Mouse (Mus musculus) left cerebral cortex, postnatal 25 days (tissue): ENCODE data around the gene Kdelr2. TPM values are rescaled to one million over a fixed set of nuclear protein-coding genes. Genes with fewer than 3 reads are reported as not detected.

ENCODE experiments used
- DNase-seq, 2 experiments: peaks; one replicate each; pipeline ENCODE4 v3.0.0; 2022; ENCODE audit warnings: low spot score in 2 of 2, mixed read lengths in 1 of 2
- intact Hi-C: fragments of 180-260 bp; cut with DNase I; formaldehyde crosslinking; loops from one replicate; pipeline ENCODE4 v1.15.1; 2025
- total RNA-seq, 2 experiments: library from RNA; stranded (reverse); gene quantifications; 2 replicates each; pipeline ENCODE4 v1.2.3; 2021

Kdelr2 gene
- total RNA-seq, 2 experiments from 2014 or later: 35.2 to 37.8 TPM

DNA sequence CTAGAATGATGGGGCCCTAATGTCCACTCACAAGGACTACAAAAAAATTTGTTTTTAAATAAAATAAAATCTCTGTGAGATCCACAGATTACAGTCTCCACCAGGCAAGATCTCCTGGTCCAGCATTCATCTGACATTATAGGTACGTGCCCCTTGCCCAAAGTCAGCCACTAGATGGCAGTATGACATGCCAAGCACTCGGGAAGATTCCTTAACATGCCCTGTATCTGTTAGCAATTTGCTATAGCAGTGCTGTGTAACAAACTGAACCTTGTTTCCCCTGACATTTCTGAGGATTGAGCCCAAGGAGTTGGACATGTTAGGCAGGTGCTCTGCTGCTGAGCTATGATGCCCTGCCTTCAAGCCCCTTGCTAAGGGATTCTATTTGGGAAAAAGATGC, 8.0 kb upstream of the Kdelr2 start:
- intact Hi-C loops: no loop called here
- no peak for DNase-seq

DNA sequence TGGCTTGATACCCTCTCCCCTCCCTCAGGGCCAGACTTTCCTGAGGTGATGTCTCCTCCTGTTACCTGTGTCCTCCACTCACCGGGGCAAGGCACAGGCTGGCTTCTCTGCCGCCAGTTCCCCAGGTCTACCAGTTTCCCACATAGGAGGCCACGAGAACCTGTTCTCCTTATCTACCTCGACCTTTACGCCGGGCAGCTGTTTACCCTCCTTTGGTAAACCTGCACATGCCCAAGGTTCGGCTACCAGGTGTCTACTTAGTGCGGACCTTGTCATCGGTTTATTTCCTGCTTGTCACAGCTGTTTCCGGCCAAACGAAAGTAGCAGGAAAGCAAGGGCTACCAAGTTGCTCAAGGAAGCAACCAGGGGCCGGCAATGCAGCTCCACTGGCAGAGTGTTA, 3.1 kb upstream of the Kdelr2 start:
- intact Hi-C loops: no loop called here
- no peak for DNase-seq

- DNase-seq: no peak
- intact Hi-C loops: no loop called here
Measured at GRCm38 (mm10) chr5:143401556-143401955, 2.1 kb upstream of the Kdelr2 start.

- no peak for DNase-seq
- intact Hi-C loops: no loop called here
Measured at GRCm38 (mm10) chr5:143404148-143404930, 701 bp downstream of the Kdelr2 start.

GRCm38 (mm10) chr5:143405200-143405599, 1.6 kb downstream of the Kdelr2 start:
- intact Hi-C loops: no loop called here
- DNase-seq: no peak

DNA sequence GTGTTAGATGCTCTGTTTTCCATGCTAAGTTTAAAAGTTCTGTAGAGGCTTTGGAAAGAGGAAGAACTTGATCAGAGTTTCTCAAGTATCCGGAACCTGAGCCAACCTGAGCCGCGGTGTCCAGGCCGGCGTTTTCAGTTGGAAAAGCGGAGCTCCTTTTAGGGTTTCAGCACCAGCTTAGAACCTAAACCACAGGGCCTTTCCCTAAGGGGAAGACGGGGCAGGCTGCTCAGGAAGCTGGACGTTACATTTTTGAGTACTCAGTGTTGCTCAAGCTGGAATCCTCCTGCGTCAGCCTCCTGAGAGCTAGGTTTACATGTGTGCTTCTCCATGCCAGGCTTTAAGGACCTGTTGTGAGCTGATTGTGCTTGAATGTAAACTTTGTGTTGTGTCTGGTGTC, 2.9 kb downstream of the Kdelr2 start:
- intact Hi-C loops: no loop called here
- no peak for DNase-seq

GRCm38 (mm10) chr5:143409239-143409638, 5.6 kb downstream of the Kdelr2 start:
- no peak for DNase-seq
- intact Hi-C loops: no loop called here

DNA sequence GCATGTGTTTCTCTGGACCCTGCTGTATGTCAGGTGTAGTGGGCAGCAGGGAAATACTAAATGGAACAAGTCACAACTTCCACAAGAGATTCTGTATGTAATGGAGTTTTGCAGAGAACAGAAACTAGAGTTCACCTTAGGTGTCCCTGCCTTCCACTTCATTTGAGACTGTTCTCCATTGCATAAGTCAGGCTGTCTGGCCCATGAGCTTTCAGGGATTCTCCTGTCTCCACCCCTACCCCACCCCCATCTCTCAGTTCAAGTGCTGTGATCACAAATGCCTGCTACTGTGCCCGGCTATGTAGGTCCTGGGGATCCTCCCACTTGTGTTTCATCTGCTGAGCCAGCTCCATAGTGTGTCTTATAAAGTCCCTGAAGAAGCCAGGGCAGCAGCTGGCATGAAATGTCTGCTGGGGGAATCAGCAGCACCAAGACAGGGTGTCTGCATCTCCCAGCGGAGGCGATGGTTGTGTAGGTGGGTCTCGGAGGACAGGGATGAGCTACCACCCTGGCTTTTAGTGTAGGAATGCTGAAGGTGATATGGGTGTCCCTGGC, 7.3 kb downstream of the Kdelr2 start:
- intact Hi-C loops: no loop called here
- peak; percentile 20 to 65 for DNase-seq

DNA sequence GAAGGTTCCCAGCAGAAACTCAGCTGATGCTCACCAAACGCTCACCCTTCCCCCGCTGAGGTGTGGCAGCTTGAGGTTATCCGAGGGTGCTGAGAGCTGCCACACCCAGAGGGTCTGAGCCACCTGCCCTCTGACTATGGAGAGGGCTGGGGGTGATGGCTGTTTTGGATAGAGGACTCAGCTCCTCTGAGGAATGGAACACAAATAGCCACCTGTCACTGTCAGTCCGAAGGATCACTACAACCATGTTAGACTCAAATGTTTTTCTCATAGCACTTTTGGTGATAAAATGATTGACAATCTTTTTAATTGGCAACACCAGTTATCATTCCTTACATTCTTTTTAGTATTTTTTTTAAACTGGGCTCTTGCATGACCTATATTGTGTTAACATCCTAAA, 17.8 kb downstream of the Kdelr2 start:
- no peak for DNase-seq
- intact Hi-C loops: loop anchor here (5.0 kb wide), 2 partner anchors 44 to 89 kb away; no protein-coding TSS in a partner anchor

DNA sequence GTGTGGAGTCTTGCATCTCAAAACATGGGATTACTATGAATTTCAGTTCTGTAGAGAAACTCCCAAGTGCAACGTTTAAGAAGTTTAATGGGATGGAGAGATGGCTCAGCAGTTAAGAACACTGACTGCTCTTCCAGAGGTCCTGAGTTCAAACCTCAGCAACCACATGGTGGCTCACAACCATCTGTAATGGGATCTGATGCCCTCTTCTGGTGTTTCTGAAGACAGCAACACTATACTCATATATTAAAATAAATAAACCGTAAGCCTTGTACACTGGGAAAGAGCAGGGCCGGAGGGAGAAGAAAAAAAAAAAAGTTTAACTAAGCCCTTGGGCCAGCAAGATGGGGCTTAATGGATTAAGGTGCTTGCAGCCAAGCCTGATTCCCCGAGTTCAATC, 19.4 kb downstream of the Kdelr2 start:
- DNase-seq: no peak
- intact Hi-C loops: loop anchor here (5.0 kb wide), 2 partner anchors 46 to 91 kb away; no protein-coding TSS in a partner anchor

- intact Hi-C loops: loop anchor here (5.0 kb wide), 2 partner anchors 47 to 92 kb away; no protein-coding TSS in a partner anchor
- peak; percentile 16 to 31 for DNase-seq
Measured at GRCm38 (mm10) chr5:143423899-143424519, 20.4 kb downstream of the Kdelr2 start.

GRCm38 (mm10) chr5:143434421-143434820, 30.8 kb downstream of the Kdelr2 start:
- DNase-seq: peak; percentile 23 to 30
- intact Hi-C loops: loop anchor here (10.0 kb wide), 1 partner anchor 280 kb away; no protein-coding TSS in a partner anchor

DNA sequence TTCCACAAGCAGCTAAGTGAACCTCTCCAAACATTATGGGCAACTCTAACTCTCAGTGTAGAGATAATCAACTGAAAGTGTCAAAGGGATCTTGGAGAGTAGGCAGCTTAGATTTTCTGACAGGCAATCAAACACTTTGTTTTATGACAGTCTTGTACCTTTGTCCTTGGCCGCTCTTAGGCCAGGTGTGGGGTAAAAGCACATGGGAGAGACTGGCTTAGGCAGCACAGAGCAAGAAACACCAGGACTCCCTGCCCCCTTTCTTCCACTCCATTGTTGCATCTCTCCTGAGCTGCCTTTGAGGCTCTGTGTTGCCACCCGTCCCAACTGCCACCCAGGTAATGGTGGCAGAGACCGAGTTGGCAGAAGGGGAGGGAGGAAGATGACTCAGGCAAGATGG, 37.7 kb downstream of the Kdelr2 start:
- intact Hi-C loops: no loop called here
- no peak for DNase-seq

DNA sequence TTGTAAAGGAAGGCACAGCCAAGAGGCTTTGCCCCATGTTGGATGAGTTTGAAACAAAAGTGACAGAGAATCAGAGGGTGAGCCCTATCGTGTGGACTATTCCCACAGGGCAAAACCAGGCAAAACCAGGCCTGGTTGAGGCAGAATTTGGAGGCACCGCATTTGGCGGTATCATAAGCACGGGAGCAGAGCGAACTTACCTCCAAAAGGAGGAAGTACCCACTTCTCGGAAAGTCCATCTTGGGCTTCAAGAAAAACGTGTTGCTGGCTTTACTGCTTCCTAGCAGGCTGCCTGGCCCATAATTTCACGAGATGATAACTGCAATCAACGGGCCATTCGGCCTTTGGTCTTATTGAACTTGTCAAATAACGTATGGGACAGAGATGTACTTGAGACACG, 38.1 kb downstream of the Kdelr2 start:
- no peak for DNase-seq
- intact Hi-C loops: no loop called here

GRCm38 (mm10) chr5:143463671-143464070, 60.0 kb downstream of the Kdelr2 start:
- intact Hi-C loops: no loop called here
- DNase-seq: no peak

GRCm38 (mm10) chr5:143464100-143464756, 60.6 kb downstream of the Kdelr2 start, which contains the start of gene Daglb:
Daglb (plus strand) TSS chr5:143464584.
- DNase-seq: peak; percentile 92
- intact Hi-C loops: no loop called here

DNA sequence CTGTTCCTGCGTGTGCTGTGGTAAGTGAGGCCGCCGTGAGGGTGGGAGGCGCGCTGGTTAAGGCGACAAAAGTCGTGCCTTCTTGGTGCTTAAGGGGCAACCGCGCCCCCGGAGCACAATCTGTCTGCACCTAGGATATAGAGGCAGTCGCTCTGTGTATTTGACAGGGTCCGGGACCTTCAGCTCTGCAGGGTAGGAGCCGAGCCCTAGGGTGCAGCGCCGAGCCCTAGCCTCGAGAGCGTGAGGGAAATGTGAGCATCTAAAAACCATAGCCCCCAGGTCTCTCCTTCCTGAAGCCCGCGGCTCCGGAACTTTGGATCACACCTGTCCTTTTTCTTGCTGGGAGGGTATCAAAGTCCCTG, 61.1 kb downstream of the Kdelr2 start:
- intact Hi-C loops: no loop called here
- no peak for DNase-seq

- intact Hi-C loops: no loop called here
- no peak for DNase-seq
Measured at GRCm38 (mm10) chr5:143465156-143466085, 61.8 kb downstream of the Kdelr2 start.
